Mouse (Mus musculus): ENCODE data around the gene Myo16.

DNA sequence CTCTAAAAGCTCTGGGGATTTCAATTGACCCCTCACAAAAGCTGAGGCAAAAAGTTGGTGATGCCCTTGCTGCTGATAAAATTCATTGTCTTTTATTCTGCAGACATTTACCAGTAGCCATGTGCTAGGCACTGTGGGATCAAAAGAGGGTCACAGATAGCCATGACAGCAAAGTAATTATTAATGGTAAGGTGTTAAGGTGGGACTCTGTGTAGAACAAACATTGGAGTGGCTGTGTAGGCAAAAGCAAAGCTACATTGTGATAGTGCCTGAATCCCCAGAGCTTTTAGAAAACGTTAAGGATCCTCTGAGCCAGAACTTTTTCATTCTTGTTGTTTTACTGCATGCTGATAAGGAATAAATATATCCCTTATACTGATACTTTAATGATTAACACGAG, 69.1 kb downstream of the Myo16 start:
- TF ChIP-seq GATA1 (IDR thresholded peaks at IDR 0.05; ENCODE audit: borderline replicate concordance, low read length) (no peak), FLI1 (IDR thresholded peaks at IDR 0.05; ENCODE audit: low read length) (no peak)

Measured in megakaryocyte, embryonic 14.5 days (primary cell).